Mouse (Mus musculus) mouse trophoblast stem cell (cell line): ENCODE data around the gene Rmdn3.

Experiments used
- in situ Hi-C, 2 experiments: fragments of 300-500 bp; cut with MseI, MboI; formaldehyde crosslinking; loops; 2 replicates in 1 of 2; 3 replicates in 1 of 2; pipeline ENCODE4 v1.15.1; 2025

Rmdn3 gene

GRCm38 (mm10) chr2:119101552-119101951 is 55.3 kb downstream of the Rmdn3 start:
- in situ Hi-C loops: no loop called here
